Mouse (Mus musculus) myocyte (in vitro differentiated cells): ENCODE data around the gene Rpl13a. TPM values are rescaled to one million over a fixed set of nuclear protein-coding genes. Genes with fewer than 3 reads are reported as not detected.
A peak's percentile ranks its signal among the peaks of the same experiment; 100 is the strongest.

ENCODE experiments used
- H3K27me3 ChIP-seq: one replicate; pipeline ENCODE4 v1.6.1; 2011; ENCODE audit not compliant: control insufficient read depth, insufficient read depth, insufficient read length
- H3K36me3 ChIP-seq: one replicate; pipeline ENCODE4 v1.6.1; 2011; ENCODE audit not compliant: control insufficient read depth, insufficient read depth
- H3K4me2 ChIP-seq: one replicate; pipeline ENCODE4 v1.6.1; 2011; ENCODE audit warnings: low read depth, control low read depth
- H3K4me3 ChIP-seq: one replicate; pipeline ENCODE4 v1.5.1; 2011; ENCODE audit warnings: mild to moderate bottlenecking, control low read depth, moderate library complexity
- H3K79me2 ChIP-seq: one replicate; pipeline ENCODE4 v1.6.1; 2011; ENCODE audit not compliant: control insufficient read depth, insufficient read depth
- H3ac ChIP-seq: one replicate; pipeline ENCODE4 v1.6.1; 2011; ENCODE audit not compliant: control insufficient read depth, insufficient read length
- CEBPB ChIP-seq: IDR thresholded peaks from 2 replicates; pipeline ENCODE4 v1.6.1; 2011; ENCODE audit warnings: mild to moderate bottlenecking, moderate library complexity; ENCODE audit not compliant: poor library complexity, insufficient read depth, severe bottlenecking
- E2F4 ChIP-seq: IDR thresholded peaks from one replicate; pipeline ENCODE4 v1.6.1; 2011; ENCODE audit warnings: mild to moderate bottlenecking, control low read depth, moderate library complexity; ENCODE audit not compliant: insufficient read depth
- MAX ChIP-seq: IDR thresholded peaks from one replicate; pipeline ENCODE4 v1.6.1; 2011; ENCODE audit warnings: low read depth, mild to moderate bottlenecking, control low read depth
- MYOD1 ChIP-seq, 3 experiments: IDR thresholded peaks; one replicate each; pipeline ENCODE4 v1.6.1; 2011; ENCODE audit warnings: control low read depth in 2 of 3, low read depth in 2 of 3, mild to moderate bottlenecking in 2 of 3, moderate library complexity in 1 of 3; ENCODE audit not compliant: insufficient read length in 2 of 3, control insufficient read depth in 1 of 3
- MYOG ChIP-seq, 3 experiments: IDR thresholded peaks; one replicate each; pipeline ENCODE4 v1.6.1; 2011; ENCODE audit warnings: control low read depth in 2 of 3, low read depth in 2 of 3, mild to moderate bottlenecking in 2 of 3; ENCODE audit not compliant: insufficient read length in 2 of 3, control insufficient read depth in 1 of 3, insufficient read depth in 1 of 3
- POLR2A ChIP-seq: IDR thresholded peaks from one replicate; pipeline ENCODE4 v1.6.1; 2011; ENCODE audit warnings: low read depth, mild to moderate bottlenecking, control low read depth, moderate library complexity; ENCODE audit not compliant: insufficient read length
- POLR2AphosphoS2 ChIP-seq: IDR thresholded peaks from one replicate; pipeline ENCODE4 v1.6.1; 2011; ENCODE audit warnings: low read depth, control low read depth; ENCODE audit not compliant: insufficient read length
- REST ChIP-seq: IDR thresholded peaks from one replicate; pipeline ENCODE4 v1.6.1; 2011; ENCODE audit warnings: mild to moderate bottlenecking, control low read depth, moderate library complexity; ENCODE audit not compliant: insufficient read depth, insufficient read length
- SRF ChIP-seq: IDR thresholded peaks from one replicate; pipeline ENCODE4 v1.6.1; 2011; ENCODE audit warnings: low read depth; ENCODE audit not compliant: control insufficient read depth, insufficient read length
- TCF12 ChIP-seq: IDR thresholded peaks from one replicate; pipeline ENCODE4 v1.6.1; 2011; ENCODE audit warnings: mild to moderate bottlenecking, control low read depth; ENCODE audit not compliant: poor library complexity, insufficient read depth, severe bottlenecking
- TCF3 ChIP-seq: IDR thresholded peaks from one replicate; pipeline ENCODE4 v1.6.1; 2011; ENCODE audit warnings: low read depth, control low read depth; ENCODE audit not compliant: insufficient read length
- USF1 ChIP-seq: IDR thresholded peaks from one replicate; pipeline ENCODE4 v1.6.1; 2011; ENCODE audit warnings: low read depth, mild to moderate bottlenecking, control low read depth, moderate library complexity
- polyA plus RNA-seq: library from polyadenylated mRNA; unstranded; fragments of >200 nt; fragmentation: generic; extraction: Trizol; gene quantifications from one replicate; pipeline ENCODE4 v1.2.1, GENCODE M21; 2012; ENCODE audit warnings: missing spikeins

The Rpl13a gene
- 6,110 TPM for polyA plus RNA-seq

DNA sequence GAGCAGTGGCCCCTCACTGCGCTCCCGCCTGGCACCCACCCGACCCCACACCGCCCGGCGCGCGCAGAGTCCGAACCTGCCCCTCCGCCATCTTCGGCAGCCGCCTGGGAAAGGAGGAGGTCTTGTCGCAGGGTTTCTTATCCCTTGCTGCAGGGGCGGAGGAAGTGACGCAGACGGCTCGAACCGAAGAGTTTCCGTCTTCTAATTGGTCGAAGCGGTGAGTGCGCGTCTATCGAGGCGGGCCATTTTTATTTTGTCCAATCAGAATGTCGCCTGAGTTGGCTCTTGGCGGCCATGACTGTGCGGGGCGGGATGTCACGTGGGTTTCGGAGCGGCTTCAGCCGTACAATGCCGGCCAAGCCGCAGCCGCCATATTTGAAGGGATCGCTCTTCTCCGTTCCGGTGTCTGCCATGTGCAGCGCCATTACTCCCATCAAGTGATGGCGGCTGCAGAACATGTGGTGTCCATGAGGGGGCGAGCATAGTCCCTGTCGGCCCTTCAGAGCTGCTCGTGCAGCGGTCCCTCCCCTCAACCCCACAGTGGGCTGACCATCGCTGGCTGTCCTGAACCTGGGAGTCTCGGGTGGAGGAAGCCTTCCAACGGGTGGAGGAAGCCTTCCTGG, at the start of gene Rpl13a:
Gene Rpl13a (minus strand): TSS at position 138 of the 623 bp plus-strand sequence.
- peaks cover 23% of the 10 kb centered on the region for H3K36me3 ChIP-seq
- H3K4me3 ChIP-seq = peak within 1 kb of the TSS; percentile 81
- H3K4me2 ChIP-seq = peak within 1 kb of the TSS; percentile 99
- no peaks in the 10 kb centered on the region for H3K27me3 ChIP-seq
- H3ac ChIP-seq = peak within 1 kb of the TSS; percentile 63
- TF ChIP-seq E2F4 = no peak
- TF ChIP-seq MAX = peak; percentile 79
- no peak for TF ChIP-seq REST
- no peak for TF ChIP-seq TCF3
- peak; percentile 90 for TF ChIP-seq POLR2AphosphoS2
- peak; percentile 73 for TF ChIP-seq USF1
- TF ChIP-seq CEBPB = no peak
- peak in 1 of 3 experiments; percentile 46 for TF ChIP-seq MYOD1 (IDR thresholded peaks at IDR 0.05; ENCODE audit: control insufficient read depth in 1 of 3, insufficient read length in 2 of 3, low read depth in 2 of 3)
- TF ChIP-seq MYOG (IDR thresholded peaks at IDR 0.05; ENCODE audit: control insufficient read depth in 1 of 3, insufficient read depth in 1 of 3, insufficient read length in 2 of 3, low read depth in 2 of 3) = peak in 1 of 3 experiments; percentile 59
- peak; percentile 92 for TF ChIP-seq POLR2A
- no peak for TF ChIP-seq SRF
- TF ChIP-seq TCF12 = no peak
- peaks cover 32% of the 10 kb centered on the region for H3K79me2 ChIP-seq

DNA sequence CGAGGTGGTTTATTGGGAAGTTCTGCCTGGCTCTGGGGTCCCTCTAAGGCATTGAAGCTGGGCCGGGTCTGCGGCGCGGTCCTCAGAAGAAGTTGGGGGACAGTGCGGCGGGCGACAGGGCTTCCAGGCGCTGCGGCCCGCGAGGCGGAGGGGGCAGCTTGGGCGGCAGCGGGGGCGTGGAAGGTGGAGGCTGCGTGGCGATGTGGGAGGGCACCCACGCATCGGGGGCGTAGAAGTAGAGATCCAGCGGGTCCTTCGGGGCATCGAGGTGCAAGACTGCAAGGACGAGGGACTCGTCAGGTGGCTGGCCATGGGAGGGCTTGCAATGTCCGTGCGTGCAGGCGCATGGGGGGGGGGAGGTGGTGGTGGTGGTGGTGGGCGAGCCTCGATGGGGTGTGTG, 47.8 kb upstream of the Rpl13a start:
- no peak overlapping the region for H3K4me3 ChIP-seq

DNA sequence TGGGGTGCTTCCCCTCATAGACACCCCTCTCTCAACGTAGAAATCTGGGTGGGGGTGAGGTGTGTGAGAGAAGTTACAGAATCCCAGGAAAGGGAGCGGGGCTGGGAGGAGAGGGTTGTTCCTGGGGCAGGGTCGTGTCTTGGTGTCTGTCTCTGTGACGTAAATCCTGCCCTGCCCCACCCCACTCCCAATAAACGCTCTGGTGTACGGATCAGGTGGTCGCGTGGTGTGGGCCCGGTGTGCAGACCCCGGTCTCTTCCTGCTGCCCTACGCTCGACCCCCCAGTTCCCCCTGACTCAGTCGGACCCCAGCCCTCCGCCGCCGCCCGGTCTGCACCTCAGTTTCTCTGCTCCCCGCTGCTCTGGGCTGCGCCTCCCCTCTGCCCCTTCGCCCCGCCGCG, 47.4 kb upstream of the Rpl13a start:
- H3ac ChIP-seq = no peak overlapping the region
- H3K4me2 ChIP-seq = no peak overlapping the region
- peaks cover 68% of the 10 kb centered on the region for H3K27me3 ChIP-seq
- no peaks in the 10 kb centered on the region for H3K36me3 ChIP-seq
- no peak overlapping the region for H3K4me3 ChIP-seq
- H3K79me2 ChIP-seq = no peaks in the 10 kb centered on the region
- TF ChIP-seq POLR2A (no peak), POLR2AphosphoS2 (no peak), CEBPB (no peak), TCF3 (no peak), MYOD1 (IDR thresholded peaks at IDR 0.05; ENCODE audit: control insufficient read depth in 1 of 3, insufficient read length in 2 of 3, low read depth in 2 of 3) (no peak)

More for the DNA sequence above, 47.8 kb upstream of the Rpl13a start:
- Histone ChIP-seq H3ac (no peak overlapping the region), H3K27me3 (peaks cover 72% of the 10 kb centered on the region), H3K79me2 (no peaks in the 10 kb centered on the region), H3K36me3 (no peaks in the 10 kb centered on the region), H3K4me2 (no peak overlapping the region)
- TF ChIP-seq E2F4 = no peak
- no peak for TF ChIP-seq TCF3
- no peak for TF ChIP-seq SRF
- TF ChIP-seq CEBPB = no peak
- no peak for TF ChIP-seq MYOD1 (IDR thresholded peaks at IDR 0.05; ENCODE audit: control insufficient read depth in 1 of 3, insufficient read length in 2 of 3, low read depth in 2 of 3)
- no peak for TF ChIP-seq POLR2AphosphoS2
- no peak for TF ChIP-seq REST
- no peak for TF ChIP-seq TCF12
- TF ChIP-seq MYOG (IDR thresholded peaks at IDR 0.05; ENCODE audit: control insufficient read depth in 1 of 3, insufficient read depth in 1 of 3, insufficient read length in 2 of 3, low read depth in 2 of 3) = no peak
- no peak for TF ChIP-seq USF1
- TF ChIP-seq MAX = no peak
- TF ChIP-seq POLR2A = no peak

DNA sequence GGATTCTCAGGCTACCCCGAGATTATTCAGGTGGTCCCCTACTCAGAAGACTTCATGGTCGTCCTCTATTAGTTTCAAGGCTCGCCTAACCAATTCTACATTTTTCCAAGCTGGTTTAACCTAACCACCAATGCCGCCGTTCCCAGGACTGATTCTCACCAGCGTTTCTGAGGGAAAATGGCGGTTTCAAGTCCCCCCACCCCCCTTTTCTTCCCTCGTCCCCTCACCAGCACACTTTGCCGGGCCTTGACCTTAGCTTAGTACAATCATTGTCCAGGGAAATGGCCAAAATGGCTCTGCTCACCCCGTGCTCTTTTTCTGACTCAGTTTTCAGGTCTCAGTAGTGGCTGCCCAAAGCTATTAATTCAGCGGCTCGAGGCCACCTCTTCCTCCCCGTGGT, 46.8 kb upstream of the Rpl13a start:
- Histone ChIP-seq H3K36me3 (no peaks in the 10 kb centered on the region), H3ac (no peak overlapping the region), H3K4me3 (no peak overlapping the region), H3K4me2 (no peak overlapping the region), H3K79me2 (no peaks in the 10 kb centered on the region), H3K27me3 (peaks cover 66% of the 10 kb centered on the region)
- TF ChIP-seq REST (no peak), SRF (no peak), TCF3 (no peak), CEBPB (no peak), USF1 (no peak), POLR2A (no peak), MYOG (IDR thresholded peaks at IDR 0.05; ENCODE audit: control insufficient read depth in 1 of 3, insufficient read depth in 1 of 3, insufficient read length in 2 of 3, low read depth in 2 of 3) (no peak), POLR2AphosphoS2 (no peak), TCF12 (no peak), E2F4 (no peak), MYOD1 (IDR thresholded peaks at IDR 0.05; ENCODE audit: control insufficient read depth in 1 of 3, insufficient read length in 2 of 3, low read depth in 2 of 3) (no peak), MAX (no peak)
